Mouse (Mus musculus) kidney, adult 2 months (tissue): ENCODE measurements around the gene Tshz2.

Experiments
- CTCF ChIP-seq: fragments of 200-500 bp; conservative IDR thresholded peaks from 2 replicates; pipeline ENCODE4 v1.5.1; 2011; ENCODE audit warnings: low read depth, mild to moderate bottlenecking, control low read depth, low read length, moderate library complexity, mixed read lengths; ENCODE audit not compliant: insufficient read depth, insufficient read length
- POLR2A ChIP-seq: fragments of 200-500 bp; IDR thresholded peaks from one replicate; pipeline ENCODE4 v1.6.1; 2011; ENCODE audit warnings: low read depth, low read length, control low read depth

GRCm38 (mm10) chr2:169915326-169915725 is 282.5 kb downstream of the Tshz2 start:
- TF ChIP-seq CTCF (no peak), POLR2A (no peak)
